Mouse (Mus musculus) kidney, embryonic 14.5 days (tissue): ENCODE measurements around the gene Cmip. TPM values are rescaled to one million over a fixed set of nuclear protein-coding genes. Genes with fewer than 3 reads are reported as not detected.

Experiments used
- ATAC-seq: fragments of 200-750 bp; cut with Nextera tagmentation; 2 replicates; pipeline ENCODE4 v1.8.0; 2017; ENCODE audit warnings: moderate number of reproducible peaks, mild to moderate bottlenecking, moderate TSS enrichment, moderate library complexity; ENCODE audit not compliant: low FRiP score, low TSS enrichment
- H3K27ac ChIP-seq: fragments of 300-500 bp; sonication (generic); 2 replicates; pipeline ENCODE4 v1.5.1; 2014; ENCODE audit warnings: low read depth, mild to moderate bottlenecking, low read length, moderate library complexity, mixed read lengths
- H3K27me3 ChIP-seq: fragments of 300-500 bp; sonication (generic); 2 replicates; pipeline ENCODE4 v1.6.1; 2014; ENCODE audit warnings: mild to moderate bottlenecking, low read length; ENCODE audit not compliant: control insufficient read depth, insufficient read depth
- H3K36me3 ChIP-seq: fragments of 300-500 bp; sonication (generic); 2 replicates; pipeline ENCODE4 v1.6.1; 2014; ENCODE audit warnings: low read length, mixed read lengths; ENCODE audit not compliant: control insufficient read depth, insufficient read depth
- H3K4me1 ChIP-seq: fragments of 300-500 bp; sonication (generic); 2 replicates; pipeline ENCODE4 v1.6.1; 2014; ENCODE audit warnings: low read length, mixed read lengths; ENCODE audit not compliant: control insufficient read depth, insufficient read depth
- H3K4me2 ChIP-seq: fragments of 300-500 bp; sonication (generic); replicated peaks from 2 replicates; pipeline ENCODE4 v1.6.1; 2014; ENCODE audit warnings: low read depth, mild to moderate bottlenecking, low read length
- H3K4me3 ChIP-seq: fragments of 300-500 bp; sonication (generic); 2 replicates; pipeline ENCODE4 v1.5.1; 2014; ENCODE audit warnings: mild to moderate bottlenecking, low read length
- H3K9ac ChIP-seq: fragments of 300-500 bp; sonication (generic); 2 replicates; pipeline ENCODE4 v1.6.1; 2014; ENCODE audit warnings: low read depth, mild to moderate bottlenecking, low read length, moderate library complexity
- H3K9me3 ChIP-seq: fragments of 300-500 bp; sonication (generic); 2 replicates; pipeline ENCODE4 v1.6.1; 2016; ENCODE audit warnings: low read length; ENCODE audit not compliant: control insufficient read depth
- WGBS: fragments of 180-500 bp; shearing (Covaris S2); extraction: QIAGEN DNeasy Blood & Tissue Kit; methylation state at CpG from one replicate; pipeline ENCODE4 v1.1.7; 2014; 5-methylcytosine and 5-hydroxymethylcytosine counted together
- polyA plus RNA-seq: library from polyadenylated mRNA; unstranded; fragments of >200 nt; fragmentation: Nextera tagmentation; extraction: Ambion mirVana; gene quantifications from 2 replicates; pipeline ENCODE4 v1.2.1, GENCODE M21; 2014

Gene Cmip
- polyA plus RNA-seq, 1 experiment from 2014 or later: 22.9 TPM

DNA sequence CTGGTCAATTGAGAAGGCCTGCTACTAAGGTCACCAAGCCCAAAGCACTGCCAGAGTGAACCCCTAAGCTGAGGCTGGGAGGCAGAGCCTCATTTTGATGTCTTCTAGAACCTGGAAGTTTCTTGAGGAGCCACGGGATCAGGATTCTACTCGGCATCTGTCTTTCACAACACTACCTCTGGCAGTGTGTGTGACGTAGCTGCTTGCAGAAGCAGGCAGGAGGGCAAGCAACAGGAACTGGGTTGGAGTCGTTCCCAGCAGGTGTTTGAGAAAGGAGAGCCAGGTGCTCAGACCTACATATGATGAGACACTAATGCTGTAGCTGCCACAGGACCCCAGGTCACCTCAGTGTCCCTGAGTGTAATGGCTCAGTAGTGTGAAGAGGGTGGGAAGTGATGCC lies 140.0 kb downstream of the Cmip start:
- peaks cover 4% of the 10 kb centered on the region; the same call in 1 of the 2 replicates for H3K4me1 ChIP-seq
- no peaks in the 10 kb centered on the region for H3K36me3 ChIP-seq
- no peak overlapping the region for H3K9ac ChIP-seq
- H3K4me2 ChIP-seq: no peak overlapping the region
- ATAC-seq: no peak
- no peak overlapping the region for H3K4me3 ChIP-seq
- no peaks in the 10 kb centered on the region for H3K9me3 ChIP-seq
- no peak overlapping the region for H3K27ac ChIP-seq
- no peaks in the 10 kb centered on the region for H3K27me3 ChIP-seq
- WGBS: 92% methylated on average over 4 of the region's 4 CpGs

- no peaks in the 10 kb centered on the region for H3K27me3 ChIP-seq
- H3K4me2 ChIP-seq: no peak overlapping the region
- no peak overlapping the region for H3K27ac ChIP-seq
- peaks cover 11% of the 10 kb centered on the region for H3K4me1 ChIP-seq
- H3K36me3 ChIP-seq: no peaks in the 10 kb centered on the region
- ATAC-seq: no peak
- no peak overlapping the region for H3K4me3 ChIP-seq
- no peaks in the 10 kb centered on the region for H3K9me3 ChIP-seq
- H3K9ac ChIP-seq: no peak overlapping the region
- 94% methylated on average over 15 of the region's 15 CpGs for WGBS
Observed at GRCm38 (mm10) chr8:117397751-117398150, 140.9 kb downstream of the Cmip start.

GRCm38 (mm10) chr8:117399229-117399628 lies 142.4 kb downstream of the Cmip start:
- Histone ChIP-seq H3K27ac (no peak overlapping the region), H3K27me3 (no peaks in the 10 kb centered on the region), H3K36me3 (no peaks in the 10 kb centered on the region), H3K9me3 (no peaks in the 10 kb centered on the region), H3K4me2 (no peak overlapping the region), H3K4me3 (no peak overlapping the region), H3K4me1 (peaks cover 25% of the 10 kb centered on the region), H3K9ac (no peak overlapping the region)
- 86% methylated on average over 8 of the region's 8 CpGs for WGBS
- ATAC-seq: no peak

- H3K36me3 ChIP-seq: no peaks in the 10 kb centered on the region
- no peak overlapping the region for H3K9ac ChIP-seq
- ATAC-seq: no peak
- no peak overlapping the region for H3K4me3 ChIP-seq
- H3K9me3 ChIP-seq: no peaks in the 10 kb centered on the region
- H3K27ac ChIP-seq: no peak overlapping the region
- WGBS: 75% methylated on average over 6 of the region's 6 CpGs
- H3K27me3 ChIP-seq: no peaks in the 10 kb centered on the region
- H3K4me2 ChIP-seq: no peak overlapping the region
- peaks cover 27% of the 10 kb centered on the region for H3K4me1 ChIP-seq
Observed at GRCm38 (mm10) chr8:117400820-117401219, 144.0 kb downstream of the Cmip start.

DNA sequence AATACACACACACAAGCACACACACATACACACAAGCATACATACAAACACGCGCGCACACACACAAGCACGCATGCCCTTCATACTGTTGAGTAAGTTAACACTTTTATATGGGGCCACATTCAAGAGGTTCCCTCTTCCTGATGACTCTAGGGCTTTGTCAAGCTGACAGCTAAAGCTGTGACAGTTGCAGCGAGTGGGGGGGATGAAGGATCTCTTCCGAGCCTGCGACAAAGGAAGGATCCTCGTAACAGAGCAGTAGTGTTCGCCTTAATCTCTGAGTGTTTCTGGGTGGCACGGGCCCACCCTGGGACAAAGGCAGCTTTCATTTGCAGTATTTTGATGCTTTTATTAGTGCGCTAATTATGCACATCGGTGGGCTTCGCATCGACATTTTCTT lies 145.0 kb downstream of the Cmip start:
- Histone ChIP-seq H3K27me3 (no peaks in the 10 kb centered on the region), H3K9ac (no peak overlapping the region), H3K4me1 (peaks cover 27% of the 10 kb centered on the region), H3K4me2 (no peak overlapping the region), H3K9me3 (no peaks in the 10 kb centered on the region), H3K4me3 (no peak overlapping the region), H3K27ac (no peak overlapping the region), H3K36me3 (no peaks in the 10 kb centered on the region)
- WGBS: 79% methylated on average over 14 of the region's 14 CpGs
- no peak for ATAC-seq

DNA sequence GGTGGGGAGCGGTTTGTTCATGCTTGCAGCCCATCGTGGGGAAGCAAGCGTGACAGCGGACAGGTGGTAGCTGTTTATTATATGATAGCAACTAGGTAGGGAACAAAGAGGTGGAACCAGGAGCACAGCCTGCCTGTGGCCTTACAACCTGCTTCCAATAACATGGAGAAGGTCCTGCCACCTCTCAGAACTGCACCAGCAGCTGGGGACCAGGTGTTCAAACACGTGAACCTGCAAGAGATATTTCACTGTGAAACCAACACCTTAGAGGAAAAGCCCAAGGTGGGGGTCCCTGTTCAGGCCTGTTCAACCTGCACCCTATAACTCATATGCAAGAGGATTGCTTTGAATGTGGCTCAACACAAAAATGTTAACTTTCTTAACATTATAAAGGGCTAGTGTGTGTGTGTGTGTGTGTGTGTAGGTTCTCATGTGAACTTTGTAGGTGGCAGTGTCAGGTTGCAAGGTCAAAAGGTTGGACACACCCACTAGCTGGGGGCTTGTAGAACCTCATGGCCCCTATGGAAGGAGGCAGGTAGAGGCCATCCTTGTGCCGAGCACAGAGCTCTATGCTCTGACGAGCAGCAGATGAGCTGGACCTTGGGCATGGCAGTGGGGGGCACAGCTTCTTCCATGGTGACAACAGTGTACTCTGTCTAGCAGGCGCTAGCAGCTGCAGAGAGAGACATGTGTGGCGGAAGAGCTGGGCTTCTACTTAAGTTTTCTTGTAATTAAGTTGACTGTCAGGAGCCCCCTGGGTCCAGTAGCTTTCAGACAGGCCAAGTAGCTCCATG lies 146.2 kb downstream of the Cmip start:
- Histone ChIP-seq H3K4me3 (no peak overlapping the region), H3K4me2 (no peak overlapping the region), H3K9ac (no peak overlapping the region), H3K4me1 (peaks cover 27% of the 10 kb centered on the region), H3K27me3 (no peaks in the 10 kb centered on the region), H3K27ac (no peak overlapping the region; the same call in 1 of the 2 replicates), H3K9me3 (no peaks in the 10 kb centered on the region), H3K36me3 (no peaks in the 10 kb centered on the region)
- ATAC-seq: peak; percentile 53; the same call in 1 of the 2 replicates
- WGBS: 30% methylated on average over 9 of the region's 9 CpGs

- no peak overlapping the region for H3K4me3 ChIP-seq
- peak overlapping the region; percentile 26 for H3K4me2 ChIP-seq
- H3K36me3 ChIP-seq: no peaks in the 10 kb centered on the region
- H3K9me3 ChIP-seq: no peaks in the 10 kb centered on the region
- 10% methylated on average over 14 of the region's 14 CpGs for WGBS
- ATAC-seq: peak; percentile 18; the same call in 1 of the 2 replicates
- peak overlapping the region; percentile 62; the same call in 1 of the 2 replicates for H3K27ac ChIP-seq
- H3K27me3 ChIP-seq: no peaks in the 10 kb centered on the region
- H3K9ac ChIP-seq: no peak overlapping the region
- H3K4me1 ChIP-seq: peaks cover 27% of the 10 kb centered on the region
Observed at GRCm38 (mm10) chr8:117403705-117404476, 147.0 kb downstream of the Cmip start.

DNA sequence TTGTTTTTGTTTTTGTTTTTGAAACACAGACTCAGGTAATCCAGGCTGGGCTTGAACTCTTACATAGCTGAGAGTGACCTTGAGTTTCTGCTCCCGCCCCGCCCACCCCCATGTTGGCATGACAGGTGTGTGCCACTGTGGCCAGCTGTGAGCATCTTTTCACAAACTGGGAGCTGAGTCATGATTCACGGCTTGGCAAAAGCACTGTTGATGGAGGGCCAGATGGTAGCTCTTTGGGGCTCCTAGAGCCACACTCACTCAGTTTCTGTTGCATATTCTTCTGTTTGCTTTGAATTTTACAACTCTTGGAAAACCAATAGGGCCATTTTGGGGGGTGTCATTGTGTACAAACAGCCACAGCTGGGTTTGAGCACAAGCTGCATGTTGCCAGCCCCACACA lies 149.2 kb downstream of the Cmip start:
- Histone ChIP-seq H3K4me3 (no peak overlapping the region), H3K9ac (no peak overlapping the region), H3K4me2 (no peak overlapping the region), H3K4me1 (peaks cover 40% of the 10 kb centered on the region), H3K9me3 (no peaks in the 10 kb centered on the region), H3K36me3 (no peaks in the 10 kb centered on the region), H3K27ac (no peak overlapping the region), H3K27me3 (no peaks in the 10 kb centered on the region)
- 97% methylated on average over 3 of the region's 3 CpGs for WGBS
- no peak for ATAC-seq

DNA sequence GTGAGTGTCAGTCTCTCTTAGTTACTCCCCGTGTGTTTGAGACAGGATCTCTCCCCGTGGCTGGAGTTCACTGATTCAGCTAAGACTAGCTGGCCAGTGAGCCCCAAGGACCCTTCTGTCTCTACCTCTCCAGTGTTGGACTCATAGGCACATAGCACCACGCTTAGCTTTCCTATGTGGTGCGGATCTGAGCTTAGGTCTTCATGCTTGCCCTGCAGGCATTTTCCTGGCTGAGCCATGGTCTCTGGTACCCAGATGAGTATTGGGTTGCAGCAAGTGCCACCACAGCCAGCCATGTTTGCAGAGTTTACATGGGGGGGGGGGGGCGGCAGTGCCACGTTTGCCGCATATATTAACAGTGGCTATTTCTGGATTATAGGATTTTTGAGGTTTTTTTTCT lies 151.8 kb downstream of the Cmip start:
- 88% methylated on average over 7 of the region's 7 CpGs for WGBS
- no peak for ATAC-seq
- H3K27ac ChIP-seq: no peak overlapping the region

More for the DNA sequence above, 151.8 kb downstream of the Cmip start:
- H3K9me3 ChIP-seq: no peaks in the 10 kb centered on the region
- no peak overlapping the region for H3K9ac ChIP-seq
- H3K4me3 ChIP-seq: no peak overlapping the region
- peaks cover 26% of the 10 kb centered on the region for H3K4me1 ChIP-seq
- H3K4me2 ChIP-seq: no peak overlapping the region
- H3K27me3 ChIP-seq: no peaks in the 10 kb centered on the region
- no peaks in the 10 kb centered on the region for H3K36me3 ChIP-seq
